Mouse (Mus musculus): ENCODE measurements at regions not wholly inside any gene's neighbourhood (a gene's known extent, or its start where the extent isn't known, plus 50 kb on each side); places are given as distances from the start of the nearest gene placed in this dataset.

DNA sequence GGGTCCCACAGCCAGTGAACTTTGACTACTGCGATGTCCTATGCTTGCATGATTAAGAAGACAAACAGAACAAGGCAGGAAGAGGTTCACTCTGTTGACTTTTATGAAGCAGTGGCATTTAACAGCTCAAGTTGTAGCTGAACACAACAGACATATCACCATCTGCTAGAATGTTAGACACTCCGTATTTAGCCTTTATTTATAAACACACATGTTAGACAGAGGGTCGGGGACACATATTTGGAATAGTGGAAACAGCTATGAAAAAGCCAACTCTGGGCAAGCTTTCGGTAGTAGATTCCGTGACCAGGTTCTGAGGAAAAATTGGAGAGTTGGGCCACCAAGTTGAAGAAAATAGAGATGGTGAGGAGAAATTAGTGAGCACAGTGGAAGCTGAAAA lies 775.6 kb upstream of the Fam98a start:
- peak in 1 of 2 experiments; percentile 1 for DNase-seq (ENCODE audit: extremely low spot score in 1 of 2, low spot score in 2 of 2)
- intact Hi-C loops (cut with DNase I): no loop called here

DNA sequence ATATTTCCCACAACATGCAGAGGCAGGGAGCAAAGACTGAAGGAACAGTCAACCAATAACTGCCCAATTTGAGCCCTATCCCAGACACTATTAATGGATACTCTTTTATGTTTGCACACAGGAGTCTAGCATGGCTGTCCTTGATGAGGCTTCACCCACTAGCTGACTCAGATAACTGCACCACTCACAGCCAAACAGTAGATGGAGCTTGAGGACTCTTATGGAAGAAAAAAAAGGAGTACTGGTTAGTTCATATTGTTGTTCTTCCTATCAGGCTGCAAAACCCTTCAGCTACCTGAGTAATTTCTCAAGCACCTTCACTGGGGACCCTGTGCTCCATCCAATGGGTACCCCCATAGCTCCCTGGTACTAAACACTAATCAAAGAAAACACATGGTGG lies 742.9 kb upstream of the Fam98a start:
- DNase-seq (ENCODE audit: extremely low spot score in 1 of 2, low spot score in 2 of 2): no peak
- intact Hi-C loops (cut with DNase I): no loop called here

Data from left cerebral cortex, postnatal 10 days (tissue).